Mouse (Mus musculus) liver, embryonic 14.5 days (tissue): Measurements from ENCODE around the gene Ppp1r3e.

ENCODE experiments used
- CTCF ChIP-seq: IDR thresholded peaks from 2 replicates; pipeline ENCODE4 v1.5.1; 2016; ENCODE audit warnings: antibody characterized with exemption, low read depth, control low read depth
- EP300 ChIP-seq: IDR thresholded peaks from 2 replicates; pipeline ENCODE4 v1.6.1; 2016; ENCODE audit warnings: antibody characterized with exemption, low read depth

GRCm38 (mm10) chr14:54920076-54920685, 42.8 kb upstream of the Ppp1r3e start:
- no peak for TF ChIP-seq CTCF
- TF ChIP-seq EP300 = no peak
